Mouse (Mus musculus) lung, postnatal 0 days (tissue): Measurements from ENCODE around the gene Pgap1. TPM values are rescaled to one million over a fixed set of nuclear protein-coding genes. Genes with fewer than 3 reads are reported as not detected.

Source experiments
- ATAC-seq: fragments of 200-750 bp; cut with Nextera tagmentation; 2 replicates; pipeline ENCODE4 v1.8.0; 2017; ENCODE audit warnings: moderate library complexity
- DNase-seq: peaks from one replicate; pipeline ENCODE4 v3.0.0-alpha.2; 2016; ENCODE audit warnings: low spot score
- H3K27ac ChIP-seq: fragments of 300-500 bp; sonication (generic); 2 replicates; pipeline ENCODE4 v1.5.1; 2014; ENCODE audit warnings: antibody characterized with exemption, mild to moderate bottlenecking, low read length, mixed read lengths
- H3K27me3 ChIP-seq: fragments of 300-500 bp; sonication (generic); replicated peaks from 2 replicates; pipeline ENCODE4 v1.6.1; 2014; ENCODE audit warnings: low read length, mixed read lengths; ENCODE audit not compliant: insufficient read depth
- H3K36me3 ChIP-seq: fragments of 300-500 bp; sonication (generic); 2 replicates; pipeline ENCODE4 v1.6.1; 2014; ENCODE audit warnings: low read length, mixed read lengths; ENCODE audit not compliant: insufficient read depth
- H3K4me1 ChIP-seq: fragments of 300-500 bp; sonication (generic); 2 replicates; pipeline ENCODE4 v1.6.1; 2014; ENCODE audit warnings: antibody characterized with exemption, low read depth, low read length, mixed read lengths; ENCODE audit not compliant: insufficient read depth
- H3K4me2 ChIP-seq: fragments of 300-500 bp; sonication (generic); replicated peaks from 2 replicates; pipeline ENCODE4 v1.6.1; 2014; ENCODE audit warnings: low read depth, mild to moderate bottlenecking, low read length, moderate library complexity, mixed read lengths
- H3K4me3 ChIP-seq: fragments of 300-500 bp; sonication (generic); 2 replicates; pipeline ENCODE4 v1.5.1; 2014; ENCODE audit warnings: low read depth, low read length
- H3K9ac ChIP-seq: fragments of 300-500 bp; sonication (generic); replicated peaks from 2 replicates; pipeline ENCODE4 v1.6.1; 2014; ENCODE audit warnings: low read depth, mild to moderate bottlenecking
- H3K9me3 ChIP-seq: fragments of 300-500 bp; sonication (generic); 2 replicates; pipeline ENCODE4 v1.6.1; 2016; ENCODE audit warnings: low read length, mixed read lengths
- CTCF ChIP-seq: IDR thresholded peaks from 2 replicates; pipeline ENCODE4 v1.5.1; 2016; ENCODE audit warnings: antibody characterized with exemption, mild to moderate bottlenecking
- EP300 ChIP-seq: IDR thresholded peaks from 2 replicates; pipeline ENCODE4 v1.6.1; 2016; ENCODE audit warnings: antibody characterized with exemption, mild to moderate bottlenecking, control low read depth
- WGBS: fragments of 180-500 bp; shearing (Covaris S2); extraction: QIAGEN DNeasy Blood & Tissue Kit; methylation state at CpG from one replicate; pipeline ENCODE4 v1.1.7; 2014; 5-methylcytosine and 5-hydroxymethylcytosine counted together
- polyA plus RNA-seq: library from polyadenylated mRNA; unstranded; fragments of >200 nt; fragmentation: Nextera tagmentation; extraction: Ambion mirVana; gene quantifications from 2 replicates; pipeline ENCODE4 v1.2.1, GENCODE M21; 2015

Pgap1 gene
- polyA plus RNA-seq, 1 experiment from 2014 or later: 2.0 TPM

GRCm38 (mm10) chr1:54587076-54587475 is 29.6 kb upstream of the Pgap1 start:
- TF ChIP-seq CTCF: no peak
- TF ChIP-seq EP300: no peak
- H3K27ac ChIP-seq: no peak overlapping the region
- no peak for DNase-seq
- WGBS: 85% methylated on average over 5 of the region's 5 CpGs
- H3K9ac ChIP-seq: no peak overlapping the region
- no peaks in the 10 kb centered on the region for H3K27me3 ChIP-seq
- ATAC-seq: no peak
- H3K4me2 ChIP-seq: no peak overlapping the region
- H3K4me3 ChIP-seq: no peak overlapping the region
- no peaks in the 10 kb centered on the region for H3K9me3 ChIP-seq
- H3K36me3 ChIP-seq: no peaks in the 10 kb centered on the region
- H3K4me1 ChIP-seq: no peaks in the 10 kb centered on the region

- WGBS: 47% methylated on average over 5 of the region's 5 CpGs
- Histone ChIP-seq H3K4me2 (no peak overlapping the region), H3K9ac (no peak overlapping the region), H3K4me1 (no peaks in the 10 kb centered on the region), H3K4me3 (no peak overlapping the region), H3K36me3 (no peaks in the 10 kb centered on the region), H3K27ac (no peak overlapping the region), H3K9me3 (no peaks in the 10 kb centered on the region), H3K27me3 (no peaks in the 10 kb centered on the region)
- ATAC-seq (no peak), DNase-seq (no peak)
- no peak for TF ChIP-seq CTCF
Observed at GRCm38 (mm10) chr1:54585971-54586555, 28.6 kb upstream of the Pgap1 start.

- Histone ChIP-seq H3K27me3 (no peaks in the 10 kb centered on the region), H3K27ac (no peak overlapping the region), H3K4me3 (no peak overlapping the region), H3K9me3 (no peaks in the 10 kb centered on the region), H3K4me2 (no peak overlapping the region), H3K36me3 (no peaks in the 10 kb centered on the region), H3K4me1 (no peaks in the 10 kb centered on the region), H3K9ac (no peak overlapping the region)
- TF ChIP-seq EP300 (no peak), CTCF (no peak)
- no peak for DNase-seq
- ATAC-seq: no peak
- WGBS: 53% methylated on average over 9 of the region's 9 CpGs
Observed at GRCm38 (mm10) chr1:54585278-54585846, 27.9 kb upstream of the Pgap1 start.

- Histone ChIP-seq H3K4me3 (no peak overlapping the region), H3K27me3 (no peaks in the 10 kb centered on the region), H3K4me2 (no peak overlapping the region), H3K27ac (no peak overlapping the region), H3K9me3 (no peaks in the 10 kb centered on the region), H3K36me3 (no peaks in the 10 kb centered on the region), H3K9ac (no peak overlapping the region), H3K4me1 (no peaks in the 10 kb centered on the region)
- 58% methylated on average over 2 of the region's 2 CpGs for WGBS
- peak; percentile 7 for DNase-seq
- no peak for TF ChIP-seq CTCF
- no peak for TF ChIP-seq EP300
- no peak for ATAC-seq
Observed at GRCm38 (mm10) chr1:54584588-54585277, 27.2 kb upstream of the Pgap1 start.

GRCm38 (mm10) chr1:54578358-54579184 is 21.1 kb upstream of the Pgap1 start:
- no peak overlapping the region for H3K4me3 ChIP-seq
- H3K27me3 ChIP-seq: no peaks in the 10 kb centered on the region
- no peak overlapping the region for H3K27ac ChIP-seq
- H3K4me2 ChIP-seq: no peak overlapping the region
- H3K4me1 ChIP-seq: no peaks in the 10 kb centered on the region
- 48% methylated on average over 8 of the region's 8 CpGs for WGBS
- H3K9ac ChIP-seq: no peak overlapping the region
- no peaks in the 10 kb centered on the region for H3K9me3 ChIP-seq
- no peaks in the 10 kb centered on the region for H3K36me3 ChIP-seq
- DNase-seq (no peak), ATAC-seq (no peak)
- TF ChIP-seq EP300 (no peak), CTCF (no peak)

GRCm38 (mm10) chr1:54569102-54569501 is 11.6 kb upstream of the Pgap1 start:
- Histone ChIP-seq H3K36me3 (no peaks in the 10 kb centered on the region), H3K4me2 (no peak overlapping the region), H3K27ac (no peak overlapping the region), H3K9ac (no peak overlapping the region), H3K4me3 (no peak overlapping the region), H3K9me3 (no peaks in the 10 kb centered on the region), H3K27me3 (no peaks in the 10 kb centered on the region), H3K4me1 (no peaks in the 10 kb centered on the region)
- 57% methylated on average over 2 of the region's 2 CpGs for WGBS
- TF ChIP-seq CTCF (no peak), EP300 (no peak)
- ATAC-seq (no peak), DNase-seq (no peak)
